Mouse (Mus musculus) midbrain, embryonic 13.5 days (tissue): ENCODE results near the gene Hoxa6. TPM values are rescaled to one million over a fixed set of nuclear protein-coding genes. Genes with fewer than 3 reads are reported as not detected.
A peak's percentile ranks its signal among the peaks of the same experiment; 100 is the strongest.

ENCODE experiments used
- ATAC-seq: fragments of 200-750 bp; cut with Nextera tagmentation; 2 replicates; pipeline ENCODE4 v1.8.0; 2017; ENCODE audit warnings: mild to moderate bottlenecking, moderate TSS enrichment, moderate library complexity
- H3K27ac ChIP-seq: fragments of 300-500 bp; sonication (generic); 2 replicates; pipeline ENCODE4 v1.5.1; 2015; ENCODE audit warnings: inconsistent platforms, mild to moderate bottlenecking, moderate library complexity
- H3K27me3 ChIP-seq: fragments of 300-500 bp; sonication (generic); 2 replicates; pipeline ENCODE4 v1.6.1; 2015; ENCODE audit warnings: mild to moderate bottlenecking, inconsistent platforms
- H3K36me3 ChIP-seq: fragments of 300-500 bp; sonication (generic); 2 replicates; pipeline ENCODE4 v1.6.1; 2015; ENCODE audit warnings: mild to moderate bottlenecking, inconsistent platforms
- H3K4me1 ChIP-seq: fragments of 300-500 bp; sonication (generic); replicated peaks from 2 replicates; pipeline ENCODE4 v1.6.1; 2015; ENCODE audit warnings: inconsistent platforms
- H3K4me2 ChIP-seq: fragments of 300-500 bp; sonication (generic); replicated peaks from 2 replicates; pipeline ENCODE4 v1.6.1; 2015; ENCODE audit warnings: moderate library complexity, mild to moderate bottlenecking, inconsistent platforms
- H3K4me3 ChIP-seq: fragments of 300-500 bp; sonication (generic); replicated peaks from 2 replicates; pipeline ENCODE4 v1.5.1; 2015; ENCODE audit warnings: mild to moderate bottlenecking, inconsistent platforms
- H3K9ac ChIP-seq: fragments of 300-500 bp; sonication (generic); replicated peaks from 2 replicates; pipeline ENCODE4 v1.6.1; 2015; ENCODE audit warnings: mild to moderate bottlenecking, inconsistent platforms
- H3K9me3 ChIP-seq: fragments of 300-500 bp; sonication (generic); 2 replicates; pipeline ENCODE4 v1.6.1; 2016; ENCODE audit warnings: mild to moderate bottlenecking, inconsistent platforms
- WGBS: fragments of 180-500 bp; shearing (Covaris S2); methylation state at CpG from one replicate; pipeline ENCODE4 v1.1.7; 2015; 5-methylcytosine and 5-hydroxymethylcytosine counted together
- polyA plus RNA-seq: library from polyadenylated mRNA; unstranded; fragments of >200 nt; fragmentation: Nextera tagmentation; extraction: Ambion mirVana; gene quantifications from 2 replicates; pipeline ENCODE4 v1.2.1, GENCODE M21; 2015

Gene Hoxa6
- polyA plus RNA-seq, 1 experiment from 2014 or later: not detected

GRCm38 (mm10) chr6:52222729-52223128, 14.2 kb upstream of the Hoxa6 start:
- ATAC-seq: no peak
- Histone ChIP-seq H3K27me3 (peaks cover 100% of the 10 kb centered on the region), H3K27ac (no peak overlapping the region), H3K4me1 (peaks cover 4% of the 10 kb centered on the region), H3K36me3 (no peaks in the 10 kb centered on the region), H3K9me3 (no peaks in the 10 kb centered on the region), H3K4me3 (no peak overlapping the region), H3K9ac (no peak overlapping the region), H3K4me2 (no peak overlapping the region)
- WGBS: 11% methylated on average over 13 of the region's 13 CpGs

GRCm38 (mm10) chr6:52221993-52222685, 13.6 kb upstream of the Hoxa6 start:
- ATAC-seq: peak; percentile 48
- WGBS: 7% methylated on average over 21 of the region's 21 CpGs

DNA sequence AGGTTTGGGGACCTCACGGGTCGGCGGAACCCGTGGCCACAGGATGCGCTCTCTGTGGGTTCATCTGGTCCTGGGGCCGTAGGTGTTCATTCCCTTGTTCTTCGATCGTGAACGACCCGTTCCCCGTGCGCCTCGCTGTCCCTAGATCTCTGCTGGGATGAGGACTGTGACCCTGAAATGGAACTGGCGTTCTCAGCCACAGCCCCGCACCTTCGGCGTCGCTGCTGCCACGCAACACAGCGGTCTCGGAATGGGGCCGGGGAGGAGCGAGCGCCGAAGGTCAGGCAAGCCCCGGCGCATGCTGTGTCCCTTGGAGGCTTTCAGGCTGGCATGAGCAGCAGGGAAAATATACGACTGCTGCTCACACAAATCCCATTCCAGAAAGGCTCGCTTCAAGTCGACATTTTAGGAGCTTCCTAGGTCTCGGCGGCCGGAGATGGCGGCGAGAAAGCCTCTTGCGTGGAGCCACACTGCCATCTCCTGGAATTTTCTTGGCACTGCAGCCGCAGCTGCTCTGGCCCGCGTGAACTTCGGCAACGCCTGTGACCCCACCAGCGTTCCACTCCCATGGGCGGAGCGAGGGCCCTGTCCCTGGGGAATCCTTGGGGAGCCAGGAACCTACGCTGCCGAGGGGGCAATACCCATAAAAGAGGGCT, 12.9 kb upstream of the Hoxa6 start, which contains the start of gene Hoxa7:
Hoxa7 (minus strand) TSS at position 518 of the 656 bp plus-strand sequence.
- WGBS: 1% methylated on average over 46 of the region's 46 CpGs
- H3K27me3 ChIP-seq: peaks cover 100% of the 10 kb centered on the region
- H3K27ac ChIP-seq: no peak within 1 kb of the TSS
- peak within 1 kb of the TSS; percentile 67 for H3K4me2 ChIP-seq
- peak; percentile 76 for ATAC-seq
- H3K9me3 ChIP-seq: no peaks in the 10 kb centered on the region
- H3K4me3 ChIP-seq: peak within 1 kb of the TSS; percentile 44
- H3K9ac ChIP-seq: peak within 1 kb of the TSS; percentile 59; the same call in 1 of the 2 replicates
- H3K4me1 ChIP-seq: peaks cover 13% of the 10 kb centered on the region
- no peaks in the 10 kb centered on the region for H3K36me3 ChIP-seq

More at GRCm38 (mm10) chr6:52221993-52222685, 13.6 kb upstream of the Hoxa6 start:
- H3K4me2 ChIP-seq: peak overlapping the region; percentile 67
- no peak overlapping the region for H3K9ac ChIP-seq
- H3K27ac ChIP-seq: no peak overlapping the region
- H3K4me1 ChIP-seq: peaks cover 9% of the 10 kb centered on the region
- peak overlapping the region; percentile 44; the same call in 1 of the 2 replicates for H3K4me3 ChIP-seq
- H3K9me3 ChIP-seq: no peaks in the 10 kb centered on the region
- no peaks in the 10 kb centered on the region for H3K36me3 ChIP-seq
- peaks cover 100% of the 10 kb centered on the region for H3K27me3 ChIP-seq

DNA sequence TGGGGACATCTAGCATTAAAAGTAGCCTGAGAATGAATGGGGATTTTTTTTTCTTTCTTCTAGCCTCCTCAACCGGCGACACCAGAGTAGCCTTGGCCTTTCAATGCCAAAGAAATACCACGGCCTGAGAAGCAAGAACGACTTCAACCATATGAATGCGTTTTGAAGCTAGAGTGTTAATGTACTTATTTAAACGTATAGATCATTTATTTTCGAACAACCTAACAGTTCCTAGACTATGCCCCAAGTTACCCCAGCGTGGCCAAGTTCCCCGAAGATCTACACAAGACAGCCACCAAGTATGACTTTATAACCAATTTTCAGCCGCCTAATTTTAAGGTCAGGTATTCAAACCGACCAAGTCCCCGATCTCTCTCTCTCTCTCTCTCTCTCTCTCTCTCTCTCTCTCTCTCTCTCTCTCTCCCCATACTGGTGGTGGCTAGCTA, 12.4 kb upstream of the Hoxa6 start:
- no peaks in the 10 kb centered on the region for H3K36me3 ChIP-seq
- WGBS: 6% methylated on average over 12 of the region's 12 CpGs
- ATAC-seq: no peak

GRCm38 (mm10) chr6:52220003-52220864, 11.7 kb upstream of the Hoxa6 start:
- peaks cover 13% of the 10 kb centered on the region for H3K4me1 ChIP-seq
- H3K36me3 ChIP-seq: no peaks in the 10 kb centered on the region
- ATAC-seq: no peak
- peaks cover 100% of the 10 kb centered on the region for H3K27me3 ChIP-seq
- 13% methylated on average over 32 of the region's 32 CpGs for WGBS
- no peak overlapping the region for H3K4me2 ChIP-seq
- no peaks in the 10 kb centered on the region for H3K9me3 ChIP-seq
- H3K27ac ChIP-seq: no peak overlapping the region
- no peak overlapping the region for H3K9ac ChIP-seq
- H3K4me3 ChIP-seq: no peak overlapping the region

More for the DNA sequence above, 12.4 kb upstream of the Hoxa6 start:
- H3K27me3 ChIP-seq: peaks cover 100% of the 10 kb centered on the region
- no peaks in the 10 kb centered on the region for H3K9me3 ChIP-seq
- H3K27ac ChIP-seq: no peak overlapping the region
- H3K4me3 ChIP-seq: peak overlapping the region; percentile 44; the same call in 1 of the 2 replicates
- no peak overlapping the region for H3K9ac ChIP-seq
- peaks cover 13% of the 10 kb centered on the region for H3K4me1 ChIP-seq
- peak overlapping the region; percentile 67 for H3K4me2 ChIP-seq

DNA sequence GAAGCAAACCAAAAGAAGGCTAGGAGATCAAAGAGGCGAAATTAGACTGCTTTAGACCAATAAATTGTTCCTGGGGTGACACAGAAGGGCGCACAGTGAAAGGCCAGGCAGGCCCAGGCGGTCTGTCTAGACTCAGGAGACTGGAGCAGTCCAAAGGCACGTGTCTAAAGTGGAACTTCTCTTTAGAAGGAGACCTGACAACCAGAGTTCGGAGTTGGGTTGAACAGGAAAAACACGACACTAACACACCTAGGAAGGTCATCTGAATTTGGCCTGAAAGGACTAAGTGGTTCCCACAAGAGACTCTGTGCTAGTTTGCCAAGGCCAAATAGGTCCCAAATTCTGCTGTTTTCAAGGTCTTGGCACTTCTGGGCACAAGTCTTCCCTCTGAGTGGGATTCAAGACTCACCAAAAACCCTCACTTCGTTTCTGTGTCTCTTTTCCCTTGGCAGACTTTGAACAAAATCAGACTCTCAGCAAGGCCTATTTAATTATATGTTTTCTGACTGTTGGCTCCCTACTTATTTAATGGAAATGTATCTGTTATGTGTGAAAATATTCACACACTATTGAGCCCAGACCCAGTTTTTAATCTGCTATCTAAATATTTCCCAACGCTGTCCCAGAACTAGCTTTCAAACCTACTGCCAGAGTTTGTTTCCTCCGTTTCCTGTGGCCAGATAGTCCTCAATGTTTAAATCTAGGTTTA, 10.9 kb upstream of the Hoxa6 start:
- H3K4me2 ChIP-seq: no peak overlapping the region
- no peak overlapping the region for H3K4me3 ChIP-seq
- H3K27me3 ChIP-seq: peaks cover 100% of the 10 kb centered on the region
- ATAC-seq: no peak
- H3K9ac ChIP-seq: no peak overlapping the region
- peaks cover 13% of the 10 kb centered on the region for H3K4me1 ChIP-seq
- H3K9me3 ChIP-seq: no peaks in the 10 kb centered on the region
- H3K36me3 ChIP-seq: no peaks in the 10 kb centered on the region
- no peak overlapping the region for H3K27ac ChIP-seq
- WGBS: 17% methylated on average over 9 of the region's 9 CpGs

GRCm38 (mm10) chr6:52218643-52219215, 10.2 kb upstream of the Hoxa6 start:
- no peak overlapping the region for H3K4me3 ChIP-seq
- no peak overlapping the region for H3K27ac ChIP-seq
- H3K27me3 ChIP-seq: peaks cover 100% of the 10 kb centered on the region
- no peak for ATAC-seq
- peaks cover 13% of the 10 kb centered on the region for H3K4me1 ChIP-seq
- 8% methylated on average over 14 of the region's 14 CpGs for WGBS
- H3K36me3 ChIP-seq: no peaks in the 10 kb centered on the region
- no peaks in the 10 kb centered on the region for H3K9me3 ChIP-seq
- no peak overlapping the region for H3K9ac ChIP-seq
- H3K4me2 ChIP-seq: no peak overlapping the region

GRCm38 (mm10) chr6:52217895-52218642, 9.5 kb upstream of the Hoxa6 start:
- Histone ChIP-seq H3K4me3 (peak overlapping the region; percentile 18; the same call in 1 of the 2 replicates), H3K4me2 (peak overlapping the region; percentile 37; the same call in 1 of the 2 replicates)
- 4% methylated on average over 23 of the region's 23 CpGs for WGBS

DNA sequence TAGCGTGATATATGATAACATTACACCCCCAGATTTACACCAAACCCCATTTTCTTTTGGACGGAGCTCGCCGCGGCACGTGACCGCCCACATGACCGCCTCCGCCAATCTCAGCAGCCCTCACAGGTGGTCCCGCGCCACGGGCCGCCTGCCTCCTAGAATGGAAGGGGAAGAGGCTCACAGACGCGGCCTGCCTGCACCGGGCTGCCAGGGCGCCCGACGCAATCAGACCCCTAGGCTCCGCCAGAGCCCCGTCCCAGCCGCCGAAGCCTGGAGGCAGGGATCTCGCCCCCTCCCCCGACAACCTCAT, 8.9 kb upstream of the Hoxa6 start:
- Histone ChIP-seq H3K27ac (no peak overlapping the region), H3K4me3 (peak overlapping the region; percentile 18), H3K27me3 (peaks cover 100% of the 10 kb centered on the region), H3K4me1 (peaks cover 13% of the 10 kb centered on the region), H3K9me3 (no peaks in the 10 kb centered on the region), H3K4me2 (peak overlapping the region; percentile 37), H3K36me3 (no peaks in the 10 kb centered on the region), H3K9ac (no peak overlapping the region; the same call in 1 of the 2 replicates)
- no peak for ATAC-seq
- WGBS: under 1% methylated on average over 25 of the region's 25 CpGs

More at GRCm38 (mm10) chr6:52217895-52218642, 9.5 kb upstream of the Hoxa6 start:
- H3K27me3 ChIP-seq: peaks cover 100% of the 10 kb centered on the region
- no peak for ATAC-seq
- H3K9ac ChIP-seq: no peak overlapping the region
- H3K27ac ChIP-seq: no peak overlapping the region
- no peaks in the 10 kb centered on the region for H3K36me3 ChIP-seq
- H3K9me3 ChIP-seq: no peaks in the 10 kb centered on the region
- peaks cover 13% of the 10 kb centered on the region for H3K4me1 ChIP-seq

GRCm38 (mm10) chr6:52216691-52217458, 8.4 kb upstream of the Hoxa6 start:
- Histone ChIP-seq H3K27ac (no peak overlapping the region), H3K9me3 (no peaks in the 10 kb centered on the region), H3K4me1 (peaks cover 13% of the 10 kb centered on the region), H3K4me3 (peak overlapping the region; percentile 18), H3K9ac (no peak overlapping the region; the same call in 1 of the 2 replicates), H3K4me2 (peak overlapping the region; percentile 37), H3K27me3 (peaks cover 100% of the 10 kb centered on the region), H3K36me3 (no peaks in the 10 kb centered on the region)
- WGBS: 2% methylated on average over 60 of the region's 60 CpGs
- no peak for ATAC-seq
